Mouse (Mus musculus): ENCODE data around the gene Zfp1.

Zfp1 gene

GRCm38 (mm10) chr8:111713817-111714216 lies 70.6 kb downstream of the Zfp1 start:
- DNase-seq (ENCODE audit: low spot score), result no peak

GRCm38 (mm10) chr8:111714295-111714694 lies 71.1 kb downstream of the Zfp1 start:
- DNase-seq (ENCODE audit: low spot score), result no peak

- no peak for DNase-seq (ENCODE audit: low spot score)
Observed at GRCm38 (mm10) chr8:111715514-111715913, 72.3 kb downstream of the Zfp1 start.

- no peak for DNase-seq (ENCODE audit: low spot score)
Observed at GRCm38 (mm10) chr8:111716603-111717487, 73.6 kb downstream of the Zfp1 start.

GRCm38 (mm10) chr8:111717488-111717792 lies 74.2 kb downstream of the Zfp1 start:
- DNase-seq (ENCODE audit: low spot score), result no peak

GRCm38 (mm10) chr8:111717866-111718265 lies 74.7 kb downstream of the Zfp1 start:
- no peak for DNase-seq (ENCODE audit: low spot score)

- DNase-seq (ENCODE audit: low spot score), result no peak
Observed at GRCm38 (mm10) chr8:111718937-111719336, 75.7 kb downstream of the Zfp1 start.

- DNase-seq (ENCODE audit: low spot score), result no peak
Observed at GRCm38 (mm10) chr8:111720115-111720544, 76.9 kb downstream of the Zfp1 start.
